Mouse (Mus musculus) limb, embryonic 12.5 days (tissue): ENCODE results near the gene Lrrc61. TPM values are rescaled to one million over a fixed set of nuclear protein-coding genes. Genes with fewer than 3 reads are reported as not detected.

Experiments
- ATAC-seq: fragments of 200-750 bp; cut with Nextera tagmentation; 2 replicates; pipeline ENCODE4 v1.8.0; 2017; ENCODE audit warnings: low read depth, moderate TSS enrichment; ENCODE audit not compliant: insufficient number of reproducible peaks, insufficient read depth, low FRiP score, low TSS enrichment
- H3K27ac ChIP-seq: fragments of 300-500 bp; sonication (generic); 2 replicates; pipeline ENCODE4 v1.5.1; 2016; ENCODE audit warnings: mild to moderate bottlenecking, moderate library complexity
- H3K27me3 ChIP-seq: fragments of 300-500 bp; sonication (generic); 2 replicates; pipeline ENCODE4 v1.6.1; 2016; ENCODE audit warnings: mild to moderate bottlenecking, moderate library complexity
- H3K36me3 ChIP-seq: fragments of 300-500 bp; sonication (generic); 2 replicates; pipeline ENCODE4 v1.6.1; 2016; ENCODE audit warnings: mild to moderate bottlenecking, moderate library complexity
- H3K4me1 ChIP-seq: fragments of 300-500 bp; sonication (generic); replicated peaks from 2 replicates; pipeline ENCODE4 v1.6.1; 2016
- H3K4me2 ChIP-seq: fragments of 300-500 bp; sonication (generic); 2 replicates; pipeline ENCODE4 v1.6.1; 2016; ENCODE audit warnings: mild to moderate bottlenecking, moderate library complexity
- H3K4me3 ChIP-seq: fragments of 300-500 bp; sonication (generic); replicated peaks from 2 replicates; pipeline ENCODE4 v1.5.1; 2016; ENCODE audit warnings: mild to moderate bottlenecking
- H3K9ac ChIP-seq: fragments of 300-500 bp; sonication (generic); replicated peaks from 2 replicates; pipeline ENCODE4 v1.6.1; 2016; ENCODE audit warnings: mild to moderate bottlenecking, moderate library complexity
- H3K9me3 ChIP-seq: fragments of 300-500 bp; sonication (generic); 2 replicates; pipeline ENCODE4 v1.6.1; 2016; ENCODE audit warnings: mild to moderate bottlenecking, moderate library complexity
- WGBS: fragments of 180-500 bp; shearing (Covaris S2); methylation state at CpG from one replicate; pipeline ENCODE4 v1.1.7; 2016; 5-methylcytosine and 5-hydroxymethylcytosine counted together
- polyA plus RNA-seq: library from polyadenylated mRNA; unstranded; fragments of >200 nt; fragmentation: Nextera tagmentation; extraction: Ambion mirVana; gene quantifications from 2 replicates; pipeline ENCODE4 v1.2.1, GENCODE M21; 2016

The Lrrc61 gene
- polyA plus RNA-seq, 1 experiment from 2014 or later = 9.0 TPM

- H3K27me3 ChIP-seq = no peaks in the 10 kb centered on the region
- WGBS = 14% methylated on average over 6 of the region's 6 CpGs
- H3K4me1 ChIP-seq = peaks cover 15% of the 10 kb centered on the region
- no peaks in the 10 kb centered on the region for H3K9me3 ChIP-seq
- peak within 1 kb of the TSS; percentile 59; the same call in 1 of the 2 replicates for H3K27ac ChIP-seq
- H3K36me3 ChIP-seq = peaks cover 13% of the 10 kb centered on the region; the same call in 1 of the 2 replicates
- no peak within 1 kb of the TSS for H3K9ac ChIP-seq
- ATAC-seq = no peak
- H3K4me2 ChIP-seq = no peak within 1 kb of the TSS
- no peak within 1 kb of the TSS for H3K4me3 ChIP-seq
Observed at GRCm38 (mm10) chr6:48572572-48573061, 18.0 kb downstream of the Lrrc61 start, which contains the start of gene Rarres2. Rarres2 (minus strand) TSS chr6:48572789.

DNA sequence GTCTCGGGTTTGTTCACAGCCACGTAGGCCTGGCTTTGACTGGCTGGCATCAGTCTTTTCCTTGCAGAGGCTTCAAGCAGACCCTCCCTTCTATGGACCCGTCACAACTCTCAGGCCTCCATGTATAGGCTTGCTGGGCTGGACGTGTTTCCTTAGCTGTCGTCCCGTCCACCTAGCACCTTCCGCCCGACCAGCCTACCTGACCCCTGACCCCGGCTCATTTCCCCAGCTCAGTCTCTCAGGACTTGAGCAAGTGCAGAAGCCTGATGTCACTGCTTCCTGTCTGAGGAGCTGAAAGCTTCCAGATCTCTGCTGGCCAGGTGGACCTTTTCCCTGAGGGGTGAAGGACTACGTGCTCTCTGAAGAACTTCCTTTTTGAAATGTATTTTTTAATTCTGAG lies 18.7 kb downstream of the Lrrc61 start:
- no peak for ATAC-seq
- H3K9me3 ChIP-seq = no peaks in the 10 kb centered on the region
- no peaks in the 10 kb centered on the region for H3K27me3 ChIP-seq
- 16% methylated on average over 10 of the region's 10 CpGs for WGBS
- peak overlapping the region; percentile 59; the same call in 1 of the 2 replicates for H3K27ac ChIP-seq
- H3K4me1 ChIP-seq = peaks cover 15% of the 10 kb centered on the region
- no peak overlapping the region for H3K4me2 ChIP-seq
- no peak overlapping the region for H3K4me3 ChIP-seq
- no peak overlapping the region for H3K9ac ChIP-seq
- peaks cover 12% of the 10 kb centered on the region; the same call in 1 of the 2 replicates for H3K36me3 ChIP-seq

- 59% methylated on average over 3 of the region's 3 CpGs for WGBS
- Histone ChIP-seq H3K9ac (no peak overlapping the region), H3K27me3 (no peaks in the 10 kb centered on the region), H3K4me2 (no peak overlapping the region), H3K27ac (no peak overlapping the region), H3K36me3 (peaks cover 10% of the 10 kb centered on the region; the same call in 1 of the 2 replicates), H3K9me3 (no peaks in the 10 kb centered on the region), H3K4me3 (no peak overlapping the region), H3K4me1 (peaks cover 15% of the 10 kb centered on the region)
- no peak for ATAC-seq
Observed at GRCm38 (mm10) chr6:48573981-48574380, 19.4 kb downstream of the Lrrc61 start.

DNA sequence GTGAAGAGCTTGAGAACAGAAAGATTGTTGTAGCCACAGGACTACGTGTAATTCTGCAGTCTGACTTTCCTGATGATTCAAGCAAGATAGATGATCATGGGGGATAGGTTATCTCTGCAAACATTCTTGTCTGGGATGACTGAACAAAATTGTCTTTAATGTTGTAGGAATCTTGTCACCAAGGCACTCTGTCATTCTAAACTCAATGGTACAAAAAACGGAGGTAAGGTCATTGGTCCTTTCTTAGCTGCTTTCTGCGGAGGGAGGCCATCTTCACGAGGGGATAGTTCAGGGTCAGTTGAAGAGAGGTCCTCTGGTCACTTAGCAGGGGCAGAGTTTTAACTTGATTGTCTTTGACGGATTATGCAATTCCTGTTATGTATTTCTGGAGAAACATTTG lies 24.1 kb downstream of the Lrrc61 start:
- H3K9ac ChIP-seq = no peak overlapping the region
- H3K4me3 ChIP-seq = no peak overlapping the region
- H3K9me3 ChIP-seq = no peaks in the 10 kb centered on the region
- no peak overlapping the region for H3K4me2 ChIP-seq
- H3K36me3 ChIP-seq = no peaks in the 10 kb centered on the region
- 61% methylated on average over 5 of the region's 5 CpGs for WGBS
- no peak for ATAC-seq
- H3K4me1 ChIP-seq = no peaks in the 10 kb centered on the region
- H3K27ac ChIP-seq = no peak overlapping the region
- H3K27me3 ChIP-seq = no peaks in the 10 kb centered on the region

GRCm38 (mm10) chr6:48579215-48579648 lies 24.6 kb downstream of the Lrrc61 start:
- no peak overlapping the region for H3K4me3 ChIP-seq
- no peak overlapping the region for H3K4me2 ChIP-seq
- no peaks in the 10 kb centered on the region for H3K9me3 ChIP-seq
- H3K9ac ChIP-seq = no peak overlapping the region
- H3K36me3 ChIP-seq = no peaks in the 10 kb centered on the region
- WGBS = 40% methylated on average over 5 of the region's 5 CpGs
- no peak for ATAC-seq
- no peaks in the 10 kb centered on the region for H3K27me3 ChIP-seq
- no peak overlapping the region for H3K27ac ChIP-seq
- H3K4me1 ChIP-seq = no peaks in the 10 kb centered on the region

- H3K9ac ChIP-seq = no peak overlapping the region
- ATAC-seq = no peak
Observed at GRCm38 (mm10) chr6:48581257-48581656, 26.7 kb downstream of the Lrrc61 start.

GRCm38 (mm10) chr6:48582037-48582436 lies 27.4 kb downstream of the Lrrc61 start:
- Histone ChIP-seq H3K4me3 (no peak overlapping the region), H3K36me3 (no peaks in the 10 kb centered on the region), H3K27me3 (no peaks in the 10 kb centered on the region), H3K4me1 (no peaks in the 10 kb centered on the region), H3K4me2 (no peak overlapping the region), H3K9ac (no peak overlapping the region), H3K27ac (no peak overlapping the region), H3K9me3 (no peaks in the 10 kb centered on the region)
- no peak for ATAC-seq
- WGBS = 73% methylated on average over 3 of the region's 3 CpGs

More at GRCm38 (mm10) chr6:48581257-48581656, 26.7 kb downstream of the Lrrc61 start:
- H3K4me3 ChIP-seq = no peak overlapping the region
- H3K36me3 ChIP-seq = no peaks in the 10 kb centered on the region
- H3K27me3 ChIP-seq = no peaks in the 10 kb centered on the region
- WGBS = 63% methylated on average over 3 of the region's 3 CpGs
- no peaks in the 10 kb centered on the region for H3K9me3 ChIP-seq
- no peaks in the 10 kb centered on the region for H3K4me1 ChIP-seq
- no peak overlapping the region for H3K4me2 ChIP-seq
- H3K27ac ChIP-seq = no peak overlapping the region

GRCm38 (mm10) chr6:48589194-48589750 lies 34.7 kb downstream of the Lrrc61 start, which contains the start of gene Gm45021:
Gm45021 (plus strand) TSS chr6:48589610.
- WGBS = 42% methylated on average over 6 of the region's 6 CpGs
- H3K9ac ChIP-seq = peak within 1 kb of the TSS; percentile 28; the same call in 1 of the 2 replicates
- H3K4me1 ChIP-seq = peaks cover 9% of the 10 kb centered on the region; the same call in 1 of the 2 replicates
- no peaks in the 10 kb centered on the region for H3K27me3 ChIP-seq
- no peak within 1 kb of the TSS for H3K4me3 ChIP-seq
- no peak for ATAC-seq
- no peaks in the 10 kb centered on the region for H3K9me3 ChIP-seq
- H3K4me2 ChIP-seq = no peak within 1 kb of the TSS
- no peak within 1 kb of the TSS for H3K27ac ChIP-seq
- no peaks in the 10 kb centered on the region for H3K36me3 ChIP-seq

GRCm38 (mm10) chr6:48591221-48591845 lies 36.7 kb downstream of the Lrrc61 start:
- Histone ChIP-seq H3K36me3 (peaks cover 15% of the 10 kb centered on the region), H3K9me3 (peaks cover 12% of the 10 kb centered on the region), H3K4me2 (no peak overlapping the region), H3K27ac (no peak overlapping the region), H3K27me3 (no peaks in the 10 kb centered on the region), H3K4me1 (peaks cover 20% of the 10 kb centered on the region), H3K4me3 (no peak overlapping the region), H3K9ac (no peak overlapping the region)
- no peak for ATAC-seq
- WGBS = 94% methylated on average over 3 of the region's 3 CpGs

GRCm38 (mm10) chr6:48591871-48592270 lies 37.3 kb downstream of the Lrrc61 start:
- H3K9ac ChIP-seq = no peak overlapping the region
- no peak overlapping the region for H3K27ac ChIP-seq
- H3K4me3 ChIP-seq = no peak overlapping the region
- peaks cover 20% of the 10 kb centered on the region for H3K36me3 ChIP-seq
- peaks cover 20% of the 10 kb centered on the region for H3K4me1 ChIP-seq
- peaks cover 18% of the 10 kb centered on the region for H3K9me3 ChIP-seq
- ATAC-seq = no peak
- H3K4me2 ChIP-seq = no peak overlapping the region
- no peaks in the 10 kb centered on the region for H3K27me3 ChIP-seq
- 88% methylated on average over 6 of the region's 6 CpGs for WGBS

- H3K36me3 ChIP-seq = peaks cover 36% of the 10 kb centered on the region
- peak within 1 kb of the TSS; percentile 80 for H3K4me2 ChIP-seq
- H3K27me3 ChIP-seq = no peaks in the 10 kb centered on the region
- H3K9me3 ChIP-seq = peaks cover 31% of the 10 kb centered on the region
- H3K4me3 ChIP-seq = peak within 1 kb of the TSS; percentile 79
- H3K9ac ChIP-seq = peak within 1 kb of the TSS; percentile 78
- peaks cover 20% of the 10 kb centered on the region for H3K4me1 ChIP-seq
- peak within 1 kb of the TSS; percentile 86 for H3K27ac ChIP-seq
- peak; percentile 93 for ATAC-seq
- WGBS = 7% methylated on average over 44 of the region's 45 CpGs
Observed at GRCm38 (mm10) chr6:48593158-48594042, 38.8 kb downstream of the Lrrc61 start, which contains the start of the genes Repin1 and Gm44965. Repin1 (plus strand) TSS chr6:48593883. Gm44965 (plus strand) TSS chr6:48593941.
